Mouse (Mus musculus) spleen, postnatal 10 days (tissue): ENCODE measurements around the gene Col1a1.
A peak's percentile ranks its signal among the peaks of the same experiment; 100 is the strongest.

Experiments used
- DNase-seq, 2 experiments: peaks; one replicate each; pipeline ENCODE4 v3.0.0; 2021 to 2022; ENCODE audit warnings: low spot score in 2 of 2

Gene Col1a1

GRCm38 (mm10) chr11:94978178-94978915 is 42.3 kb downstream of the Col1a1 start:
- no peak for DNase-seq

GRCm38 (mm10) chr11:94978947-94979346 is 42.9 kb downstream of the Col1a1 start:
- peak; percentile 95 to 96 for DNase-seq

- DNase-seq = no peak
Measured at GRCm38 (mm10) chr11:94979462-94980179, 43.6 kb downstream of the Col1a1 start.

GRCm38 (mm10) chr11:94985140-94985539 is 49.1 kb downstream of the Col1a1 start:
- peak in 1 of 2 experiments; percentile 34 for DNase-seq

GRCm38 (mm10) chr11:94985822-94986221 is 49.8 kb downstream of the Col1a1 start:
- DNase-seq = no peak

- DNase-seq = no peak
Measured at GRCm38 (mm10) chr11:94986435-94986834, 50.4 kb downstream of the Col1a1 start.

- peak in 1 of 2 experiments; percentile 26 for DNase-seq
Measured at GRCm38 (mm10) chr11:94987341-94987740, 51.3 kb downstream of the Col1a1 start.

- peak; percentile 46 to 58 for DNase-seq
Measured at GRCm38 (mm10) chr11:94987851-94988250, 51.8 kb downstream of the Col1a1 start.

GRCm38 (mm10) chr11:94988780-94989561 is 52.9 kb downstream of the Col1a1 start:
- DNase-seq = peak; percentile 28 to 35

- DNase-seq = peak; percentile 70 to 86
Measured at GRCm38 (mm10) chr11:94989562-94990017, 53.6 kb downstream of the Col1a1 start.

GRCm38 (mm10) chr11:94990102-94990748 is 54.2 kb downstream of the Col1a1 start:
- DNase-seq = no peak

- peak; percentile 93 to 95 for DNase-seq
Measured at GRCm38 (mm10) chr11:94990749-94991577, 54.9 kb downstream of the Col1a1 start, which contains the start of gene Ppp1r9b. Gene Ppp1r9b, plus strand, starts transcription at chr11:94991035.

- DNase-seq = peak; percentile 75 to 84
Measured at GRCm38 (mm10) chr11:94991641-94992479, 55.8 kb downstream of the Col1a1 start.

GRCm38 (mm10) chr11:94992480-94992753 is 56.4 kb downstream of the Col1a1 start:
- DNase-seq = peak in 1 of 2 experiments; percentile 59

- DNase-seq = peak; percentile 61 to 63
Measured at GRCm38 (mm10) chr11:94992754-94993606, 57.0 kb downstream of the Col1a1 start.

- DNase-seq = no peak
Measured at GRCm38 (mm10) chr11:94994208-94994814, 58.3 kb downstream of the Col1a1 start.

GRCm38 (mm10) chr11:94994947-94995772 is 59.1 kb downstream of the Col1a1 start:
- peak in 1 of 2 experiments; percentile 55 for DNase-seq

- no peak for DNase-seq
Measured at GRCm38 (mm10) chr11:94996101-94996500, 60.1 kb downstream of the Col1a1 start.
